Mouse (Mus musculus) MEL (cell line): ENCODE data around the gene Clpb. TPM values are rescaled to one million over a fixed set of nuclear protein-coding genes. Genes with fewer than 3 reads are reported as not detected.

ENCODE experiments used
- DNase-seq: peaks from one replicate; pipeline ENCODE4 v3.0.0; 2011; ENCODE audit warnings: low read depth, low spot score
- H3K27ac ChIP-seq: 2 replicates; pipeline ENCODE4 v1.5.1; 2012; ENCODE audit warnings: low read depth, mild to moderate bottlenecking, control low read depth, low read length, moderate library complexity; ENCODE audit not compliant: control insufficient read depth
- H3K27me3 ChIP-seq, 2 experiments: fragments of 150-350 bp in 1 of 2; sonication (generic) in 1 of 2; 2 replicates each; pipeline ENCODE4 v1.6.1; 2012; ENCODE audit warnings: low read length in 2 of 2, mild to moderate bottlenecking in 2 of 2, improper control_type of control experiment in 1 of 2, moderate library complexity in 1 of 2; ENCODE audit not compliant: insufficient read depth in 2 of 2, control insufficient read depth in 1 of 2
- H3K36me3 ChIP-seq, 2 experiments: 2 replicates each; pipeline ENCODE4 v1.6.1; 2012 to 2014; ENCODE audit warnings: low read length in 2 of 2, improper control_type of control experiment in 1 of 2, inconsistent platforms in 1 of 2, mild to moderate bottlenecking in 1 of 2; ENCODE audit not compliant: insufficient read depth in 2 of 2, control insufficient read depth in 1 of 2
- H3K4me1 ChIP-seq, 2 experiments: fragments of 150-350 bp in 1 of 2; sonication (generic) in 1 of 2; 2 replicates each; pipeline ENCODE4 v1.6.1; 2012; ENCODE audit warnings: low read length in 2 of 2, improper control_type of control experiment in 1 of 2, mild to moderate bottlenecking in 1 of 2; ENCODE audit not compliant: insufficient read depth in 2 of 2, control insufficient read depth in 1 of 2
- H3K4me3 ChIP-seq, 2 experiments: fragments of 150-350 bp in 1 of 2; sonication (generic) in 1 of 2; 2 replicates each; pipeline ENCODE4 v1.5.1; 2012; ENCODE audit warnings: low read depth in 2 of 2, low read length in 2 of 2, mild to moderate bottlenecking in 2 of 2, moderate library complexity in 2 of 2, control low read depth in 1 of 2, improper control_type of control experiment in 1 of 2; ENCODE audit not compliant: control insufficient read depth in 1 of 2, insufficient read depth in 1 of 2
- H3K79me2 ChIP-seq: 2 replicates; pipeline ENCODE4 v1.6.1; 2012; ENCODE audit warnings: mild to moderate bottlenecking, low read length, moderate library complexity; ENCODE audit not compliant: control insufficient read depth, poor library complexity, insufficient read depth
- H3K9ac ChIP-seq: 2 replicates; pipeline ENCODE4 v1.6.1; 2012; ENCODE audit warnings: low read depth, mild to moderate bottlenecking, control low read depth, low read length, moderate library complexity; ENCODE audit not compliant: control insufficient read depth, poor library complexity, severe bottlenecking
- H3K9me3 ChIP-seq: fragments of 150-350 bp; sonication (generic); replicated peaks from 2 replicates; pipeline ENCODE4 v1.6.1; 2012; ENCODE audit warnings: mild to moderate bottlenecking, low read length, improper control_type of control experiment, moderate library complexity; ENCODE audit not compliant: insufficient read depth
- CHD1 ChIP-seq: IDR thresholded peaks from 2 replicates; pipeline ENCODE4 v1.6.1; 2012; ENCODE audit warnings: low read depth, mild to moderate bottlenecking, inconsistent platforms, low read length, improper control_type of control experiment
- E2F4 ChIP-seq: IDR thresholded peaks from 2 replicates; pipeline ENCODE4 v1.6.1; 2011; ENCODE audit warnings: low read depth, low read length, improper control_type of control experiment, borderline replicate concordance
- ETS1 ChIP-seq: IDR thresholded peaks from 2 replicates; pipeline ENCODE4 v1.6.1; 2012; ENCODE audit warnings: low read depth, mild to moderate bottlenecking, inconsistent platforms, low read length, improper control_type of control experiment, moderate library complexity
- GATA1 ChIP-seq: IDR thresholded peaks from 2 replicates; pipeline ENCODE4 v1.6.1; 2011; ENCODE audit warnings: low read depth, low read length, improper control_type of control experiment
- JUND ChIP-seq: IDR thresholded peaks from 2 replicates; pipeline ENCODE4 v1.6.1; 2011; ENCODE audit warnings: low read depth, mild to moderate bottlenecking, improper control_type of control experiment, low read length
- MAX ChIP-seq: IDR thresholded peaks from 2 replicates; pipeline ENCODE4 v1.6.1; 2011; ENCODE audit warnings: low read length, improper control_type of control experiment
- MAZ ChIP-seq: IDR thresholded peaks from 2 replicates; pipeline ENCODE4 v1.6.1; 2012; ENCODE audit warnings: low read depth, mild to moderate bottlenecking, inconsistent platforms, low read length, improper control_type of control experiment
- MYC ChIP-seq: IDR thresholded peaks from 2 replicates; pipeline ENCODE4 v1.6.1; 2011; ENCODE audit warnings: low read depth, mild to moderate bottlenecking, low read length, improper control_type of control experiment, moderate library complexity
- NELFE ChIP-seq: IDR thresholded peaks from 2 replicates; pipeline ENCODE4 v1.6.1; 2011; ENCODE audit warnings: low read depth, low read length, improper control_type of control experiment
- NRF1 ChIP-seq: IDR thresholded peaks from 2 replicates; pipeline ENCODE4 v1.6.1; 2014; ENCODE audit warnings: low read depth, mild to moderate bottlenecking, inconsistent platforms, low read length, improper control_type of control experiment, moderate library complexity; ENCODE audit not compliant: poor library complexity, insufficient read depth, severe bottlenecking
- POLR2AphosphoS5 ChIP-seq: IDR thresholded peaks from 2 replicates; pipeline ENCODE4 v1.6.1; 2012; ENCODE audit warnings: low read depth, borderline replicate concordance, mild to moderate bottlenecking, inconsistent platforms, low read length, moderate library complexity, mixed read lengths
- SMC3 ChIP-seq: IDR thresholded peaks from 2 replicates; pipeline ENCODE4 v1.6.1; 2011; ENCODE audit warnings: low read depth, low read length, improper control_type of control experiment
- TAL1 ChIP-seq: IDR thresholded peaks from 2 replicates; pipeline ENCODE4 v1.6.1; 2012; ENCODE audit warnings: mild to moderate bottlenecking, inconsistent platforms, low read length, moderate library complexity, mixed read lengths
- TCF12 ChIP-seq: IDR thresholded peaks from 2 replicates; pipeline ENCODE4 v1.6.1; 2014; ENCODE audit warnings: low read depth, mild to moderate bottlenecking, inconsistent platforms, low read length, improper control_type of control experiment, moderate library complexity
- USF2 ChIP-seq, 2 experiments: IDR thresholded peaks; 2 replicates each; pipeline ENCODE4 v1.6.1; 2011 to 2012; ENCODE audit warnings: improper control_type of control experiment in 2 of 2, low read length in 2 of 2, borderline replicate concordance in 1 of 2, inconsistent platforms in 1 of 2, low read depth in 1 of 2, mild to moderate bottlenecking in 1 of 2; ENCODE audit not compliant: insufficient read depth in 1 of 2
- ZKSCAN1 ChIP-seq: IDR thresholded peaks from 2 replicates; pipeline ENCODE4 v1.6.1; 2012; ENCODE audit warnings: low read depth, mild to moderate bottlenecking, inconsistent platforms, low read length, improper control_type of control experiment, moderate library complexity
- polyA plus RNA-seq, 2 experiments: library from polyadenylated mRNA; stranded (reverse) in 1 of 2; unstranded in 1 of 2; fragments of >175 nt in 1 of 2; fragments of >200 nt in 1 of 2; gene quantifications; 2 replicates each; pipeline versions ENCODE4 v1.2.1 to v1.2.4; 2012; ENCODE audit warnings: low replicate concordance in 2 of 2, low read depth in 1 of 2; ENCODE audit not compliant: insufficient read length in 2 of 2, insufficient read depth in 1 of 2, missing spikeins in 1 of 2
- total RNA-seq: library from RNA; depleted of rRNA; stranded (reverse); fragments of 300-350 nt; gene quantifications from 2 replicates; pipeline ENCODE4 v1.2.3, GENCODE M21; 2012

Clpb gene
- total and polyA plus RNA-seq, 3 experiments, result 59.0 to 71.5 TPM; not detected in 1

GRCm38 (mm10) chr7:101702706-101703105 lies 39.3 kb downstream of the Clpb start:
- Histone ChIP-seq H3K4me3 (no peak overlapping the region), H3K4me1 (peaks cover 0 to 1% of the 10 kb centered on the region in 2 experiments; a peak in 2 of 4 replicates), H3K36me3 (peaks cover 0 to under 1% of the 10 kb centered on the region in 2 experiments; a peak in 3 of 4 replicates), H3K27me3 (no peaks in the 10 kb centered on the region), H3K27ac (no peak overlapping the region), H3K79me2 (no peaks in the 10 kb centered on the region), H3K9ac (no peak overlapping the region), H3K9me3 (no peaks in the 10 kb centered on the region)
- DNase-seq, result no peak
- no peak for TF ChIP-seq ZKSCAN1

GRCm38 (mm10) chr7:101709586-101709985 lies 46.2 kb downstream of the Clpb start:
- H3K36me3 ChIP-seq, result peaks cover 0 to 7% of the 10 kb centered on the region in 2 experiments; a peak in 2 of 4 replicates
- no peak overlapping the region for H3K27ac ChIP-seq
- no peaks in the 10 kb centered on the region for H3K9me3 ChIP-seq
- no peak for TF ChIP-seq NRF1
- TF ChIP-seq E2F4, result no peak
- TF ChIP-seq MYC, result no peak
- TF ChIP-seq CHD1, result no peak
- TF ChIP-seq USF2 (IDR thresholded peaks at IDR 0.05; ENCODE audit: borderline replicate concordance in 1 of 2, insufficient read depth in 1 of 2, low read depth in 1 of 2, low read length in 2 of 2), result no peak
- TF ChIP-seq MAX, result no peak
- no peak for TF ChIP-seq TAL1
- TF ChIP-seq SMC3, result no peak
- no peak for TF ChIP-seq GATA1
- TF ChIP-seq MAZ, result no peak
- DNase-seq, result no peak
- H3K79me2 ChIP-seq, result no peaks in the 10 kb centered on the region
- no peak overlapping the region for H3K4me3 ChIP-seq
- no peaks in the 10 kb centered on the region for H3K27me3 ChIP-seq
- H3K9ac ChIP-seq, result no peak overlapping the region
- H3K4me1 ChIP-seq, result no peaks in the 10 kb centered on the region

- peaks cover 0 to 7% of the 10 kb centered on the region in 2 experiments; a peak in 2 of 4 replicates for H3K36me3 ChIP-seq
- H3K9ac ChIP-seq, result no peak overlapping the region
- H3K4me1 ChIP-seq, result no peaks in the 10 kb centered on the region
- TF ChIP-seq TCF12 (no peak), NELFE (no peak), POLR2AphosphoS5 (no peak), ETS1 (no peak), GATA1 (no peak), CHD1 (no peak), JUND (no peak)
- DNase-seq, result no peak
- no peaks in the 10 kb centered on the region for H3K79me2 ChIP-seq
- no peaks in the 10 kb centered on the region for H3K9me3 ChIP-seq
- H3K27me3 ChIP-seq, result no peaks in the 10 kb centered on the region
- no peak overlapping the region for H3K27ac ChIP-seq
- no peak overlapping the region for H3K4me3 ChIP-seq
Observed at GRCm38 (mm10) chr7:101710236-101710635, 46.8 kb downstream of the Clpb start.
